Mouse (Mus musculus): ENCODE measurements at regions not wholly inside any gene's neighbourhood (a gene's known extent, or its start where the extent isn't known, plus 50 kb on each side); places are given as distances from the start of the nearest gene placed in this dataset.

GRCm38 (mm10) chr8:126807171-126807768 lies 138.4 kb downstream of the Tomm20 start:
- DNase-seq, result no peak

GRCm38 (mm10) chr8:126806591-126806990 lies 139.1 kb downstream of the Tomm20 start:
- no peak for DNase-seq

GRCm38 (mm10) chr8:126806181-126806560 lies 139.5 kb downstream of the Tomm20 start:
- no peak for DNase-seq

- DNase-seq, result no peak
Measured at GRCm38 (mm10) chr8:126805365-126806180, 140.1 kb downstream of the Tomm20 start.

- no peak for DNase-seq
Measured at GRCm38 (mm10) chr8:126804115-126804514, 141.5 kb downstream of the Tomm20 start.

- no peak for DNase-seq
Measured at GRCm38 (mm10) chr8:126802641-126803040, 143.0 kb downstream of the Tomm20 start.

- no peak for DNase-seq
Measured at GRCm38 (mm10) chr8:126800976-126801375, 144.7 kb downstream of the Tomm20 start.

- no peak for DNase-seq
Measured at GRCm38 (mm10) chr8:126797571-126798334, 147.9 kb downstream of the Tomm20 start.

GRCm38 (mm10) chr8:126793657-126794056 lies 152.0 kb downstream of the Tomm20 start:
- no peak for DNase-seq

- no peak for DNase-seq
Measured at GRCm38 (mm10) chr8:126791069-126791468, 154.6 kb downstream of the Tomm20 start.

- DNase-seq, result no peak
Measured at GRCm38 (mm10) chr8:126790214-126790613, 155.4 kb downstream of the Tomm20 start.

- no peak for DNase-seq
Measured at GRCm38 (mm10) chr8:126789076-126789475, 156.6 kb downstream of the Tomm20 start.

GRCm38 (mm10) chr8:126788669-126789068 lies 157.0 kb downstream of the Tomm20 start:
- no peak for DNase-seq

- DNase-seq, result no peak
Measured at GRCm38 (mm10) chr8:126787398-126787797, 158.2 kb downstream of the Tomm20 start.

- no peak for DNase-seq
Measured at GRCm38 (mm10) chr8:126785211-126785610, 160.4 kb downstream of the Tomm20 start.

GRCm38 (mm10) chr8:126784604-126785003 lies 161.0 kb downstream of the Tomm20 start:
- DNase-seq, result no peak

- DNase-seq, result no peak
Measured at GRCm38 (mm10) chr8:126783703-126784440, 161.8 kb downstream of the Tomm20 start.

- no peak for DNase-seq
Measured at GRCm38 (mm10) chr8:126778673-126779072, 167.0 kb downstream of the Tomm20 start.

- no peak for DNase-seq
Measured at GRCm38 (mm10) chr8:126778131-126778530, 167.5 kb downstream of the Tomm20 start.

- no peak for DNase-seq
Measured at GRCm38 (mm10) chr8:126776605-126777469, 168.8 kb downstream of the Tomm20 start.

- no peak for DNase-seq
Measured at GRCm38 (mm10) chr8:126775334-126775733, 170.3 kb downstream of the Tomm20 start.

- no peak for DNase-seq
Measured at GRCm38 (mm10) chr8:126774816-126775215, 170.8 kb downstream of the Tomm20 start.

Measured in cerebellum, adult 9-10 months (tissue).